Mouse (Mus musculus) kidney, adult 2 months (tissue): ENCODE measurements around the gene Strn4. TPM values are rescaled to one million over a fixed set of nuclear protein-coding genes. Genes with fewer than 3 reads are reported as not detected.

Experiments
- DNase-seq: peaks from one replicate; pipeline ENCODE4 v3.0.0; 2021
- H3K27ac ChIP-seq: fragments of 200-500 bp; 2 replicates; pipeline ENCODE4 v1.5.1; 2012; ENCODE audit warnings: low read depth, low read length, control low read depth, inconsistent platforms; ENCODE audit not compliant: insufficient read depth
- H3K27me3 ChIP-seq: fragments of 200-500 bp; replicated peaks from 2 replicates; pipeline ENCODE4 v1.6.1; 2012; ENCODE audit warnings: mild to moderate bottlenecking, moderate library complexity, low read length, inconsistent platforms; ENCODE audit not compliant: control insufficient read depth, insufficient read depth
- H3K36me3 ChIP-seq: fragments of 200-500 bp; 2 replicates; pipeline ENCODE4 v1.6.1; 2012; ENCODE audit warnings: mild to moderate bottlenecking, moderate library complexity, low read length, inconsistent platforms; ENCODE audit not compliant: control insufficient read depth, insufficient read depth
- H3K4me1 ChIP-seq: fragments of 200-500 bp; 2 replicates; pipeline ENCODE4 v1.6.1; 2011; ENCODE audit warnings: low read length; ENCODE audit not compliant: control insufficient read depth, insufficient read depth
- H3K4me3 ChIP-seq: fragments of 200-500 bp; 2 replicates; pipeline ENCODE4 v1.5.1; 2011; ENCODE audit warnings: mild to moderate bottlenecking, low read depth, low read length, control low read depth; ENCODE audit not compliant: insufficient read depth
- CTCF ChIP-seq: fragments of 200-500 bp; conservative IDR thresholded peaks from 2 replicates; pipeline ENCODE4 v1.5.1; 2011; ENCODE audit warnings: low read depth, mild to moderate bottlenecking, control low read depth, low read length, moderate library complexity, mixed read lengths; ENCODE audit not compliant: insufficient read depth, insufficient read length
- POLR2A ChIP-seq: fragments of 200-500 bp; IDR thresholded peaks from one replicate; pipeline ENCODE4 v1.6.1; 2011; ENCODE audit warnings: low read depth, low read length, control low read depth
- WGBS: fragments of 180-500 bp; shearing (Covaris S2); methylation state at CpG from one replicate; pipeline ENCODE4 v1.1.7; 2018; 5-methylcytosine and 5-hydroxymethylcytosine counted together
- polyA plus RNA-seq: library from polyadenylated mRNA; depleted of rRNA; stranded (reverse); fragments of >200 nt; gene quantifications from 2 replicates; pipeline ENCODE4 v1.2.3, GENCODE M21; 2012

Strn4 gene
- polyA plus RNA-seq, 1 experiment: 94.4 TPM

DNA sequence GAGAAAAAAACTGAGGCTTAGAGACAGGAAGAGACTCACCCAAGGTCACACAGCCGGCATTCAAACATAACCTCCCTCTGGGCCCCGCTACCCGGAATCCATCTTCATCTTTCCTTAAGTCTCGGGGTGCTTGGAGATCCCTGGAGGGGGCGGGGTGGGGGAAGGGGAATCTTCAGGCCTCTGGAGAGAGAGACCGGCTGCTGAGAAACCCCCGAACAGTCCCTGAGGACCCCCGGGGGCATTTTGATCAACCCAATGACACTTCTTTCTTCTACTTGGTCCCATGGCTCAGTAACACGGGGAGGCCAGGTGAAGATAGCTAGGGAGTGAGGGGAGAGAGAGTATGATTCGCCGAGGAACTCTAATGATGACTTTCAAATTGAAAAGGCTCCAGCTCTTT, 60.3 kb downstream of the Strn4 start:
- TF ChIP-seq CTCF (no peak), POLR2A (no peak)
- DNase-seq: no peak
- Histone ChIP-seq H3K36me3 (no peaks in the 10 kb centered on the region), H3K4me1 (no peaks in the 10 kb centered on the region), H3K27me3 (no peaks in the 10 kb centered on the region), H3K4me3 (peak overlapping the region; percentile 52; the same call in 1 of the 2 replicates), H3K27ac (no peak overlapping the region)
- WGBS: 32% methylated on average over 11 of the region's 11 CpGs

DNA sequence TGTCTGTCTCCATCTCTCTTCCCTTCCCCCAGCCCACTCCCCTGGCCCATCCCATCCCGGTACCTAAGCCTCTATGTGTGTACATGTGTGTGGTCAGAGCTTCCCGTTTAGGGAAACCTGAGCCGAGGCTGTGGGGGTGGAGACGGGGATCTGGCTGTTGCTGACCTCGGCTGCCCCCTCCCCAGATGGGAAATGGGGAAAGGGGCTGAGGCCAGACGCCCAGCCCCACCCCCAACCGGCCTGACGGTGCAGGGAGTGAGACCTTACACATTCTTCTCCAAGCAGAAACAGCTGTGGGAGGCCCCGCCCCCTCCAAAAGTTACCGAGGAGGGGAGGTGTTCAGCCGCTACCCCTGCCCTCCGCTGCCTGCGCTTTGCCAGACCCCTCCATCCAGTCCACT, 60.9 kb downstream of the Strn4 start:
- Histone ChIP-seq H3K27ac (no peak overlapping the region), H3K27me3 (no peaks in the 10 kb centered on the region), H3K4me1 (no peaks in the 10 kb centered on the region), H3K36me3 (no peaks in the 10 kb centered on the region), H3K4me3 (no peak overlapping the region)
- DNase-seq: peak; percentile 16
- WGBS: 39% methylated on average over 13 of the region's 13 CpGs
- no peak for TF ChIP-seq CTCF
- no peak for TF ChIP-seq POLR2A

DNA sequence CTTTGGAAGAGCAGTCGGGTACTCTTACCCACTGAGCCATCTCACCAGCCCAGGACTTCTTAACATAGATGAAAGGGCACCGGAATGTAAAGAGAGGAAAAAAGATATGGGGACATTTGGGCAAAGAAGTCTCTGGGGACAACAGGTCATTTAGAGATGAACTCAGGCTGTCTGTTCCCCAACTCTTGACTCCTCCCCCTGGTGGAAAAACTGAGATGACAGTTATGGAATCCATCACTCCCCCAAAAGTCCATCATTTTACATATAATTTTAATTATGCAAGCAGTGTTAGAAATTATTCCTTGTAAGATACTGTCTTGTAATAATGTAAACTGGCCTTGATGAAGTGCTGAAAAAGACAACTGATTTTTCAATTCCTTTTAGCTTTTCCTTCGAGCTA, 62.0 kb downstream of the Strn4 start:
- Histone ChIP-seq H3K4me1 (no peaks in the 10 kb centered on the region), H3K27me3 (no peaks in the 10 kb centered on the region), H3K4me3 (no peak overlapping the region), H3K36me3 (no peaks in the 10 kb centered on the region), H3K27ac (no peak overlapping the region)
- DNase-seq: no peak
- WGBS: 78% methylated on average over 3 of the region's 3 CpGs
- TF ChIP-seq POLR2A (no peak), CTCF (no peak)

DNA sequence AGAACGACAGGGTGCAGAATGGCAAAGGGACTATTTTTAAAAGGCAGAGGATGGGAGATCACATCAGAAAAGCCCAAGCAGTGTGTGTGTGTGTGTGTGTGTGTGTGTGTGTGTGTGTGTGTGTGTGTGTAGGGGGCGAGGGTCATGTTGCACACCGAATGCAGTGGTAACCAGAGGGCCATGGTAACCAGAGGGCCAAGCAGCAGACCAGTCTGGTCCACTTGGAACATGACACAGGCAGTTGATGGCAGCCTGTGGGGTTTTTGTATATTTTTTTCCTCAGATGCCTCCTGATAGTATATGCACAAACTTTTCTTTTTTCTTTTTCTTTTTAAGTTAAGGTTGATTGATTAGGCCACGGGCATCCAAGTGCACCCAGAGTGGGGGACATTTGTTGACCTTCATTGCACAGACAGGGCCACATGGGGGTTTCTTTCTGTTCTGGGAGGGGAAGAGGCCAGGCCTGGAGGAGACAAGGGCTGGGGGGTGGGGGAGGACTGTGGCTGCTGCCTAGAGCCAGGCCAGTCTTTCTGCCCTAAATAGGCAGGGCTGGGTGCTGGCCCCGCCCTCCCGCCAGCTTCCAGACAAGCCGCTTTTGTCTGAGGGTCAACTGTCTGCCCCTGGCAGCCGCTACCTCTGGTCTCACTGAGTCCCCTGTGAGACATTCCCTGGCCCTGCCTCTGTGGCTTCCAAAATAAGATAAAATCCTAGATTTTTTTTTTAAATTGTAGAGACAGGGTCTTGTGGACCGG, 64.3 kb downstream of the Strn4 start:
- DNase-seq: peak; percentile 21
- H3K27ac ChIP-seq: no peak overlapping the region
- WGBS: 44% methylated on average over 9 of the region's 9 CpGs
- H3K27me3 ChIP-seq: no peaks in the 10 kb centered on the region
- no peak overlapping the region for H3K4me3 ChIP-seq
- no peak for TF ChIP-seq CTCF
- TF ChIP-seq POLR2A: no peak
- H3K36me3 ChIP-seq: no peaks in the 10 kb centered on the region
- no peaks in the 10 kb centered on the region for H3K4me1 ChIP-seq

DNA sequence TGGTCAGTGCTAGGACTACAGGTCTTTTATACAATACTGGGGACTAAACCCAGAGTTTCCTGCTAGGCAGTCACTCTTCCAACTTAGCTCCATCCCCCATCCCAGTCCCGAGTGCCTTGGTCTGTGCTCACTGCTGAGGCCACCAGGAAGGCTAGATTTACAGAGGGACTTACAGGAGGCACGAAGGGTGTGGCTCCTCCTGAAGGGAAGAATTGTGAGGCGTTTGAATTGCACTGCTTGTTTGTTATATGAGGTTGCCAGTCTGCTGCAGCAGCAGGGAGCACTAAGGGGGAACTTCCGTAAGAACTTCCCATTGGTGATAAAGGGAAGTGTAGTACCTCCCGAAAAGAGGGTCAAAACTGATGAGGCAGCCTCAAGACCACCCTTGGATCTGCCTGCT, 64.9 kb downstream of the Strn4 start:
- H3K27ac ChIP-seq: no peak overlapping the region
- DNase-seq: no peak
- no peaks in the 10 kb centered on the region for H3K36me3 ChIP-seq
- no peaks in the 10 kb centered on the region for H3K27me3 ChIP-seq
- H3K4me3 ChIP-seq: no peak overlapping the region
- H3K4me1 ChIP-seq: no peaks in the 10 kb centered on the region
- 63% methylated on average over 5 of the region's 5 CpGs for WGBS
- TF ChIP-seq CTCF (no peak), POLR2A (no peak)

DNA sequence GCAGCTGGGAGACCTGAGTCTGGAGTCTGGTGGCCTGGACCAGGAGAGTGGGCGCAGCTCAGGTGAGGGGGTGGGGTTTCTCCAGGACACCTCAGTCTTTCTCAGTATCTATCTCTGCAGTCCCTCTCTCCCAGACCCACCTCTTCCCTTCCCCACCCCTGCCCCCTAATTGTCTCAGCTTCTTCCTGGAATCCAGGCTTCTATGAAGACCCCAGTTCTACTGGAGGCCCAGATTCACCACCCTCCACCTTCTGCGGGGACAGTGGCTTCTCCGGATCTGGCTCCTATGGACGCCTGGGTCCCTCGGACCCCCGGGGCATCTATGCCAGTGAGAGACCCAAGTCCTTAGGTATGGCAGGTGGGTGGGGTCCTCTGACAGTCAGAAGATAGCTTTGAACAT, 67.5 kb downstream of the Strn4 start:
- H3K27ac ChIP-seq: no peak overlapping the region
- H3K36me3 ChIP-seq: no peaks in the 10 kb centered on the region
- TF ChIP-seq CTCF (no peak), POLR2A (no peak)
- no peaks in the 10 kb centered on the region for H3K4me1 ChIP-seq
- no peaks in the 10 kb centered on the region for H3K27me3 ChIP-seq
- 95% methylated on average over 6 of the region's 6 CpGs for WGBS
- no peak overlapping the region for H3K4me3 ChIP-seq
- DNase-seq: no peak

DNA sequence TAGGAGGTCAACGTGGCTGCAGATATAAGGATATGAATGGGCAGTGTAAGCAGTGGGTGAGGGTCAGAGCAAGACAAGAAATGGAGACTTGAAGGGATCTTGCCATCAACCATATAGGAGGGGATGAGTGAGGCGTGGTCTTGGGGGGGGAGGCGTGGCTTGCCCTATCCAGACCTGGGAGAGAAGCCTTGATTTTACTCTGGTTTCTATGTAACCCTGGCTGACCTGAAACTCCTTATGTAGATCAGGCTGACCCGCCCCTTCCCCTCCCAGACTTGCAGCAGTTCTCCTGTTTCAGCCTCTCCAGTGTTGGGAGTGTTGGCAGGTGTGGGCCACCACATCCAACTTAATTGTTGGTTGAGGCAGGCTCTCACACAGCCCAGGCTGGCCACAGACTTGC, 68.6 kb downstream of the Strn4 start:
- no peak overlapping the region for H3K27ac ChIP-seq
- no peaks in the 10 kb centered on the region for H3K36me3 ChIP-seq
- 88% methylated on average over 4 of the region's 4 CpGs for WGBS
- H3K27me3 ChIP-seq: no peaks in the 10 kb centered on the region
- H3K4me1 ChIP-seq: no peaks in the 10 kb centered on the region
- DNase-seq: no peak
- no peak overlapping the region for H3K4me3 ChIP-seq
- TF ChIP-seq CTCF (no peak), POLR2A (no peak)
